Mouse (Mus musculus) liver, adult 2 months (tissue): ENCODE results near the gene Cldn15. TPM values are rescaled to one million over a fixed set of nuclear protein-coding genes. Genes with fewer than 3 reads are reported as not detected.

Experiments used
- DNase-seq: peaks from one replicate; pipeline ENCODE4 v3.0.0-alpha.2; 2011; ENCODE audit warnings: low read depth, low spot score; ENCODE audit errors: extremely low read depth
- H3K27ac ChIP-seq: fragments of 200-500 bp; replicated peaks from 2 replicates; pipeline ENCODE4 v1.5.1; 2012; ENCODE audit warnings: low read depth, mild to moderate bottlenecking, control low read depth, inconsistent platforms, low read length; ENCODE audit not compliant: insufficient read depth
- H3K27me3 ChIP-seq: fragments of 200-500 bp; 2 replicates; pipeline ENCODE4 v1.6.1; 2012; ENCODE audit warnings: mild to moderate bottlenecking, moderate library complexity, low read length, inconsistent platforms; ENCODE audit not compliant: control insufficient read depth, insufficient read depth
- H3K36me3 ChIP-seq: fragments of 200-500 bp; 2 replicates; pipeline ENCODE4 v1.6.1; 2012; ENCODE audit warnings: low read length, inconsistent platforms; ENCODE audit not compliant: control insufficient read depth, insufficient read depth
- H3K4me1 ChIP-seq: fragments of 200-500 bp; 2 replicates; pipeline ENCODE4 v1.6.1; 2011; ENCODE audit warnings: low read length; ENCODE audit not compliant: control insufficient read depth, insufficient read depth
- H3K4me3 ChIP-seq: fragments of 200-500 bp; 2 replicates; pipeline ENCODE4 v1.5.1; 2011; ENCODE audit warnings: low read depth, mild to moderate bottlenecking, control low read depth, low read length, moderate library complexity; ENCODE audit not compliant: insufficient read depth
- H3K79me2 ChIP-seq: fragments of 200-500 bp; 2 replicates; pipeline ENCODE4 v1.6.1; 2012; ENCODE audit warnings: inconsistent platforms, mild to moderate bottlenecking, low read length, moderate library complexity; ENCODE audit not compliant: control insufficient read depth, insufficient read depth
- H3K9ac ChIP-seq: fragments of 200-500 bp; 2 replicates; pipeline ENCODE4 v1.6.1; 2012; ENCODE audit warnings: low read depth, mild to moderate bottlenecking, control low read depth, inconsistent platforms, low read length
- CTCF ChIP-seq: fragments of 200-500 bp; IDR thresholded peaks from 2 replicates; pipeline ENCODE4 v1.5.1; 2011; ENCODE audit warnings: low read depth, low read length, control low read depth
- POLR2A ChIP-seq: fragments of 200-500 bp; IDR thresholded peaks from 2 replicates; pipeline ENCODE4 v1.6.1; 2011; ENCODE audit warnings: low read length, control low read depth; ENCODE audit not compliant: insufficient read depth; ENCODE audit errors: extremely low read depth
- WGBS: fragments of 180-500 bp; shearing (Covaris S2); methylation state at CpG from one replicate; pipeline ENCODE4 v1.1.7; 2018; 5-methylcytosine and 5-hydroxymethylcytosine counted together
- polyA plus RNA-seq: library from polyadenylated mRNA; depleted of rRNA; stranded (reverse); fragments of >200 nt; gene quantifications from 2 replicates; pipeline ENCODE4 v1.2.3, GENCODE M21; 2012
- total RNA-seq: library from RNA; depleted of rRNA; stranded (reverse); fragments of >200 nt; gene quantifications from 2 replicates; pipeline ENCODE4 v1.2.3, GENCODE M21; 2014

The Cldn15 gene
- total and polyA plus RNA-seq, 2 experiments = 0.46 to 0.81 TPM

DNA sequence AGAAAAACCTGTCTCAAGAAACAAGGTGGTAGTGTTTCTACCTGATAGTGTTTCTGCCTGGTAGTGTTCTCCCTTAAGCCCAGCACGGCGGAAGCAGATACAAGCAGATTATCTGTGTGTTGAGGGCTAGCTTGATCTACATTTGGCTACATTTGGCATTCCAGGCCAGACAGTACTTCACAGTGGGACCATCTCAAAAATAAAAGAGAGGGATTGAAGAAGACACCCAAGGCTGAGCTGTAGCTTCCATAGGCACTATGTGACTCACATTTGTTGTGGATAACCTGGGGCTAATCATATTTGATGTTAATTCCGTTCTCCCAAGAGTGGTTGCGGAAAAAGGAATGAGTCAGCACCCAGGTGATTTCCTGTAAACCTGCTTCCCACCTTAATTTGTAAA lies 14.3 kb upstream of the Cldn15 start:
- H3K4me1 ChIP-seq = peaks cover 17% of the 10 kb centered on the region
- no peak overlapping the region for H3K9ac ChIP-seq
- 68% methylated on average over 4 of the region's 4 CpGs for WGBS
- no peak for TF ChIP-seq CTCF
- H3K79me2 ChIP-seq = peaks cover 20% of the 10 kb centered on the region; the same call in 1 of the 2 replicates
- no peak for DNase-seq
- no peaks in the 10 kb centered on the region for H3K27me3 ChIP-seq
- H3K27ac ChIP-seq = no peak overlapping the region
- no peaks in the 10 kb centered on the region for H3K36me3 ChIP-seq
- no peak overlapping the region for H3K4me3 ChIP-seq

DNA sequence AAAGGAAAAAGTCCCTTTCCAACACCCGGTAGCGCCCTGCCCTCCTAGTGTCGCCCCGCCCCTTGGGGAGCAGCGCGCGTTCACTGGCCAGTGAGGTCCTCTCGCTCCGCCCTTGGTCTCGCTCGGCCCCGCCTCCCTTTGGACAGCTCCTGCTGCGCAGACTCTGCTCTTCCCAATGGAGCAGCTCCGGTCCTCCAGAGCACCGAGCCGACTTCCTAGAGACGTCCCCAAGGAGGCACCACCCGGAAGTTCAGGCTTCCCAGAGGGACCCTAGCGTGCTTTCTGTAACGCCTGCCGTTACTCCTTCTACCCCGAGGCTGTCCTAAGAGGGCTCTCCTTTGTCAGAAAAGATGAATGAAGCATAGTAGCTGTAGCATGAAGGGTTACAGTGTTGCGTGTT lies 13.4 kb upstream of the Cldn15 start, which contains the start of gene Fis1:
Gene Fis1, plus strand, starts transcription at position 261 of the 400 bp plus-strand sequence.
- peaks cover 17% of the 10 kb centered on the region for H3K4me1 ChIP-seq
- peak within 1 kb of the TSS; percentile 69 for H3K27ac ChIP-seq
- H3K9ac ChIP-seq = peak within 1 kb of the TSS; percentile 73
- TF ChIP-seq CTCF = no peak
- TF ChIP-seq POLR2A = peak; percentile 39; the same call in 1 of the 2 replicates
- under 1% methylated on average over 23 of the region's 23 CpGs for WGBS
- no peaks in the 10 kb centered on the region for H3K36me3 ChIP-seq
- H3K27me3 ChIP-seq = no peaks in the 10 kb centered on the region
- H3K4me3 ChIP-seq = peak within 1 kb of the TSS; percentile 57
- peak; percentile 93 for DNase-seq
- H3K79me2 ChIP-seq = peaks cover 20% of the 10 kb centered on the region; the same call in 1 of the 2 replicates

- no peak for TF ChIP-seq CTCF
- TF ChIP-seq POLR2A = no peak
- Histone ChIP-seq H3K79me2 (peaks cover 20% of the 10 kb centered on the region; the same call in 1 of the 2 replicates), H3K4me3 (peak overlapping the region; percentile 57), H3K27me3 (no peaks in the 10 kb centered on the region), H3K27ac (peak overlapping the region; percentile 63), H3K9ac (peak overlapping the region; percentile 73), H3K36me3 (no peaks in the 10 kb centered on the region), H3K4me1 (peaks cover 19% of the 10 kb centered on the region)
- WGBS = under 1% methylated on average over 12 of the region's 12 CpGs
- DNase-seq = peak; percentile 87
Measured at GRCm38 (mm10) chr5:136953440-136953951, 12.9 kb upstream of the Cldn15 start.

GRCm38 (mm10) chr5:136955622-136956021 lies 10.8 kb upstream of the Cldn15 start:
- WGBS = 35% methylated on average over 4 of the region's 4 CpGs
- H3K4me1 ChIP-seq = peaks cover 28% of the 10 kb centered on the region
- 0 out of 2 replicates have a peak overlapping the region, but pooled peaks have one; percentile 4 for H3K27ac ChIP-seq
- H3K9ac ChIP-seq = no peak overlapping the region
- H3K36me3 ChIP-seq = no peaks in the 10 kb centered on the region
- no peak overlapping the region for H3K4me3 ChIP-seq
- TF ChIP-seq POLR2A = no peak
- TF ChIP-seq CTCF = no peak
- H3K27me3 ChIP-seq = no peaks in the 10 kb centered on the region
- DNase-seq = peak; percentile 74
- H3K79me2 ChIP-seq = peaks cover 21% of the 10 kb centered on the region; the same call in 1 of the 2 replicates

DNA sequence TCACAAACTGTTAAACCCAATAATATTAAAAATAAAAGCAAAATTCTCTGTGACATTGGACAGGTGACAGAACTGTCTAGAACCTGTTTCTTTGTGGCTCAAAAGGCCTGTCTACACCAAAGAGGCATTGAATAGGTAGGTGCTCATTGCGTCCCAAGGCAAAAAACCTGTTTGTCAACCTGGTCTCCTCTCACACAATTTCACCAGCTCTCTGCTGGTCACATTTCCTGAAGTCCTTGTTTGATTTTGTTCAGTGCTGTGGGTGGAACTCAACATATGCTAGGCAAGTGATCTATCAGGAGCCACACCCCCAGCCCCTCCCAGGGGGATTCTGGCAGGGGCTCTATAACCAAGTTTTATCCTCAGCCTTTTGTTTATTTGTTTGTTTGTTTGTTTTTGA lies 9.2 kb upstream of the Cldn15 start:
- 98% methylated on average over 1 of the region's 1 CpGs for WGBS
- H3K4me1 ChIP-seq = peaks cover 28% of the 10 kb centered on the region

GRCm38 (mm10) chr5:136958991-136959605 lies 7.3 kb upstream of the Cldn15 start:
- Histone ChIP-seq H3K4me1 (peaks cover 35% of the 10 kb centered on the region), H3K36me3 (0 out of 2 replicates have a peak, but pooled peaks cover 2% of the 10 kb centered on the region), H3K9ac (no peak overlapping the region), H3K4me3 (no peak overlapping the region), H3K79me2 (peaks cover 22% of the 10 kb centered on the region; the same call in 1 of the 2 replicates), H3K27ac (peak overlapping the region; percentile 63), H3K27me3 (no peaks in the 10 kb centered on the region)
- TF ChIP-seq POLR2A = no peak
- no peak for TF ChIP-seq CTCF
- 21% methylated on average over 5 of the region's 5 CpGs for WGBS
- DNase-seq = peak; percentile 87

More for the DNA sequence above, 9.2 kb upstream of the Cldn15 start:
- no peaks in the 10 kb centered on the region for H3K36me3 ChIP-seq
- no peak overlapping the region for H3K9ac ChIP-seq
- TF ChIP-seq CTCF = no peak
- no peak for TF ChIP-seq POLR2A
- no peak overlapping the region for H3K4me3 ChIP-seq
- no peak for DNase-seq
- no peak overlapping the region for H3K27ac ChIP-seq
- H3K79me2 ChIP-seq = peaks cover 23% of the 10 kb centered on the region; the same call in 1 of the 2 replicates
- no peaks in the 10 kb centered on the region for H3K27me3 ChIP-seq
